Mouse (Mus musculus) central nervous system, embryonic 14 days (tissue): ENCODE data around the gene Baz1b. TPM values are rescaled to one million over a fixed set of nuclear protein-coding genes. Genes with fewer than 3 reads are reported as not detected.

Experiments
- polyA plus RNA-seq: library from polyadenylated mRNA; depleted of rRNA; stranded (reverse); fragments of >200 nt; gene quantifications from 2 replicates; pipeline ENCODE4 v1.2.3, GENCODE M21; 2012; rRNA removed

Baz1b gene
- 71.9 and 76.5 TPM in 2 replicates for polyA plus RNA-seq

GRCm38 (mm10) chr5:135186621-135187348 is at the start of gene Baz1b:
TSS of gene Baz1b (plus strand) at chr5:135187264.

GRCm38 (mm10) chr5:135149053-135149819 is 37.8 kb upstream of the Baz1b start, which contains the start of gene Tbl2:
TSS of gene Tbl2 (plus strand) at chr5:135149657.

GRCm38 (mm10) chr5:135168063-135169062 is 18.7 kb upstream of the Baz1b start, which contains the start of gene Bcl7b:
TSS of gene Bcl7b (plus strand) at chr5:135168283.

GRCm38 (mm10) chr5:135251079-135251454 is 64.0 kb downstream of the Baz1b start, which contains the start of gene Fzd9:
TSS of gene Fzd9 (minus strand) at chr5:135251230.

Other genes starting within 250 kb of the Baz1b start
- 0.41 and 6.9 TPM in 2 replicates for gene Cldn4, start 240.3 kb upstream of the Baz1b start, polyA plus RNA-seq
- gene Cldn3, start 201.1 kb upstream of the Baz1b start, polyA plus RNA-seq: 3.4 and 6.5 TPM in 2 replicates
- 79.0 and 84.1 TPM in 2 replicates for gene Abhd11, start 178.1 kb upstream of the Baz1b start, polyA plus RNA-seq
- gene Stx1a, start 163.8 kb upstream of the Baz1b start, polyA plus RNA-seq: 112 and 136 TPM in 2 replicates
- 28.5 and 29.5 TPM in 2 replicates for gene Dnajc30, start 123.1 kb upstream of the Baz1b start, polyA plus RNA-seq
- gene Bud23, start 122.3 kb upstream of the Baz1b start, polyA plus RNA-seq: 107 and 110 TPM in 2 replicates
- 56.5 and 60.2 TPM in 2 replicates for gene Vps37d, start 109.0 kb upstream of the Baz1b start, polyA plus RNA-seq
- 1.9 and 2.4 TPM in 2 replicates for gene Mlxipl, start 97.4 kb upstream of the Baz1b start, polyA plus RNA-seq
- gene Tbl2, start 37.6 kb upstream of the Baz1b start, polyA plus RNA-seq: 13.2 and 14.3 TPM in 2 replicates
- 23.7 and 26.0 TPM in 2 replicates for gene Bcl7b, start 19.0 kb upstream of the Baz1b start, polyA plus RNA-seq
- gene Fzd9, start 64.0 kb downstream of the Baz1b start, polyA plus RNA-seq: 18.2 and 21.5 TPM in 2 replicates
- gene Fkbp6, start 162.8 kb downstream of the Baz1b start, polyA plus RNA-seq: 0.14 and 0.24 TPM in 2 replicates
- 0.04 TPM in 1 of 2 replicates, not detected in the other for gene Trim50, start 166.0 kb downstream of the Baz1b start, polyA plus RNA-seq
- 46.8 and 47.4 TPM in 2 replicates for gene Nsun5, start 182.7 kb downstream of the Baz1b start, polyA plus RNA-seq
- gene Pom121, start 207.3 kb downstream of the Baz1b start, polyA plus RNA-seq: 25.7 and 31.4 TPM in 2 replicates